Mouse (Mus musculus): ENCODE data around the gene Oprd1.

Gene Oprd1

GRCm38 (mm10) chr4:132133920-132134319 lies 10.4 kb downstream of the Oprd1 start:
- in situ Hi-C loops (cut with MboI), result no loop called here

GRCm38 (mm10) chr4:132133381-132133780 lies 10.9 kb downstream of the Oprd1 start:
- in situ Hi-C loops (cut with MboI), result no loop called here

GRCm38 (mm10) chr4:132132297-132132696 lies 12.0 kb downstream of the Oprd1 start:
- in situ Hi-C loops (cut with MboI), result no loop called here

GRCm38 (mm10) chr4:132131790-132132189 lies 12.5 kb downstream of the Oprd1 start:
- in situ Hi-C loops (cut with MboI), result no loop called here

- in situ Hi-C loops (cut with MboI), result no loop called here
Measured at GRCm38 (mm10) chr4:132131116-132131515, 13.2 kb downstream of the Oprd1 start.

- in situ Hi-C loops (cut with MboI), result no loop called here
Measured at GRCm38 (mm10) chr4:132130645-132131044, 13.6 kb downstream of the Oprd1 start.

GRCm38 (mm10) chr4:132130134-132130533 lies 14.2 kb downstream of the Oprd1 start:
- in situ Hi-C loops (cut with MboI), result no loop called here

GRCm38 (mm10) chr4:132128997-132129636 lies 15.2 kb downstream of the Oprd1 start:
- in situ Hi-C loops (cut with MboI), result no loop called here

- in situ Hi-C loops (cut with MboI), result no loop called here
Measured at GRCm38 (mm10) chr4:132127091-132127490, 17.2 kb downstream of the Oprd1 start.

GRCm38 (mm10) chr4:132123166-132123565 lies 21.1 kb downstream of the Oprd1 start:
- in situ Hi-C loops (cut with MboI), result no loop called here

GRCm38 (mm10) chr4:132121674-132122073 lies 22.6 kb downstream of the Oprd1 start:
- in situ Hi-C loops (cut with MboI), result no loop called here

GRCm38 (mm10) chr4:132119566-132119965 lies 24.7 kb downstream of the Oprd1 start:
- in situ Hi-C loops (cut with MboI), result no loop called here

- in situ Hi-C loops (cut with MboI), result no loop called here
Measured at GRCm38 (mm10) chr4:132116315-132116714, 28.0 kb downstream of the Oprd1 start.

GRCm38 (mm10) chr4:132113411-132114095 lies 30.7 kb downstream of the Oprd1 start:
- in situ Hi-C loops (cut with MboI), result no loop called here

GRCm38 (mm10) chr4:132111227-132111626 lies 33.1 kb downstream of the Oprd1 start:
- in situ Hi-C loops (cut with MboI), result no loop called here

- in situ Hi-C loops (cut with MboI), result no loop called here
Measured at GRCm38 (mm10) chr4:132108221-132108620, 36.1 kb downstream of the Oprd1 start.

- in situ Hi-C loops (cut with MboI), result no loop called here
Measured at GRCm38 (mm10) chr4:132101152-132101551, 43.1 kb downstream of the Oprd1 start.

GRCm38 (mm10) chr4:132099548-132099947 lies 44.7 kb downstream of the Oprd1 start:
- in situ Hi-C loops (cut with MboI), result no loop called here

- in situ Hi-C loops (cut with MboI), result no loop called here
Measured at GRCm38 (mm10) chr4:132095043-132095442, 49.2 kb downstream of the Oprd1 start.

- in situ Hi-C loops (cut with MboI), result no loop called here
Measured at GRCm38 (mm10) chr4:132093928-132094327, 50.4 kb downstream of the Oprd1 start.

GRCm38 (mm10) chr4:132093136-132093535 lies 51.1 kb downstream of the Oprd1 start:
- in situ Hi-C loops (cut with MboI), result no loop called here

GRCm38 (mm10) chr4:132088921-132089320 lies 55.4 kb downstream of the Oprd1 start:
- in situ Hi-C loops (cut with MboI), result no loop called here

- in situ Hi-C loops (cut with MboI), result no loop called here
Measured at GRCm38 (mm10) chr4:132085114-132085513, 59.2 kb downstream of the Oprd1 start.

Data from mature B cell (primary cell).